Mouse (Mus musculus): ENCODE measurements at regions not wholly inside any gene's neighbourhood (a gene's known extent, or its start where the extent isn't known, plus 50 kb on each side); places are given as distances from the start of the nearest gene placed in this dataset.
A peak's percentile ranks its signal among the peaks of the same experiment; 100 is the strongest.

GRCm38 (mm10) chr12:5856421-5856820 is 480.9 kb upstream of the Klhl29 start:
- Histone ChIP-seq H3K4me3 (replicated peaks; ENCODE audit: insufficient read depth, low read depth, low read length) (no peak overlapping the region), H3K27ac (ENCODE audit: insufficient read depth, low read length) (no peak overlapping the region), H3K27me3 (ENCODE audit: control insufficient read depth, insufficient read depth, low read length) (no peaks in the 10 kb centered on the region), H3K4me1 (ENCODE audit: control insufficient read depth, insufficient read depth, low read length) (no peaks in the 10 kb centered on the region)
- WGBS = 36% methylated on average over 3 of the region's 3 CpGs
- DNase-seq = no peak
- TF ChIP-seq CTCF (IDR thresholded peaks at IDR 0.05; ENCODE audit: borderline replicate concordance, insufficient read depth, low read depth, low read length) (no peak), POLR2A (IDR thresholded peaks at IDR 0.05; ENCODE audit: borderline replicate concordance, insufficient read depth, low read length) (no peak)

GRCm38 (mm10) chr12:5810427-5810826 is 434.9 kb upstream of the Klhl29 start:
- Histone ChIP-seq H3K27ac (ENCODE audit: insufficient read depth, low read length) (no peak overlapping the region), H3K4me1 (ENCODE audit: control insufficient read depth, insufficient read depth, low read length) (no peaks in the 10 kb centered on the region), H3K27me3 (ENCODE audit: control insufficient read depth, insufficient read depth, low read length) (no peaks in the 10 kb centered on the region), H3K4me3 (replicated peaks; ENCODE audit: insufficient read depth, low read depth, low read length) (no peak overlapping the region)
- 90% methylated on average over 2 of the region's 2 CpGs for WGBS
- TF ChIP-seq CTCF (IDR thresholded peaks at IDR 0.05; ENCODE audit: borderline replicate concordance, insufficient read depth, low read depth, low read length) = no peak
- no peak for TF ChIP-seq POLR2A (IDR thresholded peaks at IDR 0.05; ENCODE audit: borderline replicate concordance, insufficient read depth, low read length)
- no peak for DNase-seq

GRCm38 (mm10) chr12:5810009-5810408 is 434.5 kb upstream of the Klhl29 start:
- no peaks in the 10 kb centered on the region for H3K27me3 ChIP-seq (ENCODE audit: control insufficient read depth, insufficient read depth, low read length)
- DNase-seq = no peak
- TF ChIP-seq POLR2A (IDR thresholded peaks at IDR 0.05; ENCODE audit: borderline replicate concordance, insufficient read depth, low read length) (no peak), CTCF (IDR thresholded peaks at IDR 0.05; ENCODE audit: borderline replicate concordance, insufficient read depth, low read depth, low read length) (no peak)
- 87% methylated on average over 4 of the region's 4 CpGs for WGBS
- no peak overlapping the region for H3K4me3 ChIP-seq (replicated peaks; ENCODE audit: insufficient read depth, low read depth, low read length)
- H3K27ac ChIP-seq (ENCODE audit: insufficient read depth, low read length) = no peak overlapping the region
- no peaks in the 10 kb centered on the region for H3K4me1 ChIP-seq (ENCODE audit: control insufficient read depth, insufficient read depth, low read length)

GRCm38 (mm10) chr12:5807996-5808886 is 432.8 kb upstream of the Klhl29 start:
- no peak for DNase-seq
- H3K4me1 ChIP-seq (ENCODE audit: control insufficient read depth, insufficient read depth, low read length) = no peaks in the 10 kb centered on the region
- WGBS = 46% methylated on average over 18 of the region's 18 CpGs

GRCm38 (mm10) chr12:5805731-5806130 is 430.2 kb upstream of the Klhl29 start:
- TF ChIP-seq CTCF (IDR thresholded peaks at IDR 0.05; ENCODE audit: borderline replicate concordance, insufficient read depth, low read depth, low read length) = no peak
- TF ChIP-seq POLR2A (IDR thresholded peaks at IDR 0.05; ENCODE audit: borderline replicate concordance, insufficient read depth, low read length) = no peak
- no peak for DNase-seq
- Histone ChIP-seq H3K27ac (ENCODE audit: insufficient read depth, low read length) (no peak overlapping the region), H3K27me3 (ENCODE audit: control insufficient read depth, insufficient read depth, low read length) (no peaks in the 10 kb centered on the region), H3K4me1 (ENCODE audit: control insufficient read depth, insufficient read depth, low read length) (no peaks in the 10 kb centered on the region), H3K4me3 (replicated peaks; ENCODE audit: insufficient read depth, low read depth, low read length) (no peak overlapping the region)
- 98% methylated on average over 2 of the region's 2 CpGs for WGBS

More at GRCm38 (mm10) chr12:5807996-5808886, 432.8 kb upstream of the Klhl29 start:
- TF ChIP-seq POLR2A (IDR thresholded peaks at IDR 0.05; ENCODE audit: borderline replicate concordance, insufficient read depth, low read length) (no peak), CTCF (IDR thresholded peaks at IDR 0.05; ENCODE audit: borderline replicate concordance, insufficient read depth, low read depth, low read length) (no peak)
- H3K4me3 ChIP-seq (replicated peaks; ENCODE audit: insufficient read depth, low read depth, low read length) = no peak overlapping the region
- no peak overlapping the region for H3K27ac ChIP-seq (ENCODE audit: insufficient read depth, low read length)
- no peaks in the 10 kb centered on the region for H3K27me3 ChIP-seq (ENCODE audit: control insufficient read depth, insufficient read depth, low read length)

- H3K4me3 ChIP-seq (replicated peaks; ENCODE audit: insufficient read depth, low read depth, low read length) = no peak overlapping the region
- peak in 1 of 2 experiments; percentile 6 for DNase-seq
- no peaks in the 10 kb centered on the region; the same call in 1 of the 2 replicates for H3K4me1 ChIP-seq (ENCODE audit: control insufficient read depth, insufficient read depth, low read length)
- no peak overlapping the region for H3K27ac ChIP-seq (ENCODE audit: insufficient read depth, low read length)
- no peaks in the 10 kb centered on the region for H3K27me3 ChIP-seq (ENCODE audit: control insufficient read depth, insufficient read depth, low read length)
- 30% methylated on average over 7 of the region's 7 CpGs for WGBS
- TF ChIP-seq POLR2A (IDR thresholded peaks at IDR 0.05; ENCODE audit: borderline replicate concordance, insufficient read depth, low read length) (no peak), CTCF (IDR thresholded peaks at IDR 0.05; ENCODE audit: borderline replicate concordance, insufficient read depth, low read depth, low read length) (no peak)
These were observed 417.6 kb upstream of the Klhl29 start for GRCm38 (mm10) chr12:5793051-5793450.

DNA sequence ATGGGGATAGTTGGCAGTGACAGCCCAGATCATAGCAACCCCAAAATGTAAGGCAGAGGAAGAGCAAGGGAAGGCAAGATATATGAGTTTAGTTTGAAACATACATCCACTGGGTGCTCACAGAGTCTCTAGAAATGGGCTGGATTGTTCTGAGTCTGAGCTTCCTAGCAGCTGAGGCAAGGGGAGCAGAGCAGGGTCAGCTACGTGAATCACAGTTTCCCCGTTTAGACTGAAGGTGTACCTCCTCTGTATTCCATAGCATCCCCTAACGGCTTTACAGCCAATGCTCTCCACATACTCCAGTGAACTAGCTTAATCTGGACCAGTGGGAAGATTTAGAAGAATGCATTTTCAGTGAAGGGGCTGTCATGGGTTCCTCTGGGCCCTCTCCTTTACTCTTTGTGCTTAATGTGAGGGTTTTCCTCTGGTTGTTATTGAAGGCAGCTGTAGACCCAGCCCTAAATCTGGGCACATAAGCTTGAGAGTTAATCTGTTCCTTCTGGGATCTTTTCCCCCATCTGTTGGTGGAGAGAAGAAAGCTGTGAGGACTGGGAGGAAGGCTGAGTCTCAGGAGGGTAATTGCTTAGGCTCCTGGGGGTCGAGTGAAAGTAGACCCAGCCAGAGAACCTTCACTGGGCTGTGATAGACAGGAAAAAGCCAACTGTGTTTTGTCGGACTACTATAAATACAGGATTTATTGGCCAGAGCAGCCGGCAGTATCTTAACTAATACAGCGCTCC is 411.8 kb upstream of the Klhl29 start:
- H3K27ac ChIP-seq (ENCODE audit: insufficient read depth, low read length) = no peak overlapping the region
- no peaks in the 10 kb centered on the region; the same call in 1 of the 2 replicates for H3K4me1 ChIP-seq (ENCODE audit: control insufficient read depth, insufficient read depth, low read length)
- 58% methylated on average over 7 of the region's 7 CpGs for WGBS
- H3K4me3 ChIP-seq (replicated peaks; ENCODE audit: insufficient read depth, low read depth, low read length) = no peak overlapping the region
- TF ChIP-seq POLR2A (IDR thresholded peaks at IDR 0.05; ENCODE audit: borderline replicate concordance, insufficient read depth, low read length) (no peak), CTCF (IDR thresholded peaks at IDR 0.05; ENCODE audit: borderline replicate concordance, insufficient read depth, low read depth, low read length) (no peak)
- DNase-seq = no peak
- no peaks in the 10 kb centered on the region for H3K27me3 ChIP-seq (ENCODE audit: control insufficient read depth, insufficient read depth, low read length)

Measured in cerebellum, adult 2 months (tissue).